Mouse (Mus musculus) kidney, adult 2 months (tissue): ENCODE measurements around the gene Lrrc75a.

Source experiments
- CTCF ChIP-seq: fragments of 200-500 bp; conservative IDR thresholded peaks from 2 replicates; pipeline ENCODE4 v1.5.1; 2011; ENCODE audit warnings: low read depth, mild to moderate bottlenecking, control low read depth, low read length, moderate library complexity, mixed read lengths; ENCODE audit not compliant: insufficient read depth, insufficient read length
- POLR2A ChIP-seq: fragments of 200-500 bp; IDR thresholded peaks from one replicate; pipeline ENCODE4 v1.6.1; 2011; ENCODE audit warnings: low read depth, low read length, control low read depth

- no peak for TF ChIP-seq CTCF
- TF ChIP-seq POLR2A: no peak
Measured at GRCm38 (mm10) chr11:62660885-62661284, 12.6 kb upstream of the Lrrc75a start.
